Mouse (Mus musculus): ENCODE data around the gene Dnah6.
A peak's percentile ranks its signal among the peaks of the same experiment; 100 is the strongest.

Gene Dnah6

GRCm38 (mm10) chr6:73247452-73247851 is 26.0 kb upstream of the Dnah6 start:
- Histone ChIP-seq H3K27me3 (ENCODE audit: control insufficient read depth, insufficient read depth, low read length, poor library complexity, severe bottlenecking) (no peaks in the 10 kb centered on the region), H3K36me3 (ENCODE audit: control insufficient read depth, insufficient read depth, low read length, poor library complexity, severe bottlenecking) (no peaks in the 10 kb centered on the region)
- DNase-seq (ENCODE audit: low read depth, low spot score) = peak; percentile 80

GRCm38 (mm10) chr6:73246821-73247220 is 25.4 kb upstream of the Dnah6 start:
- Histone ChIP-seq H3K36me3 (ENCODE audit: control insufficient read depth, insufficient read depth, low read length, poor library complexity, severe bottlenecking) (no peaks in the 10 kb centered on the region), H3K27me3 (ENCODE audit: control insufficient read depth, insufficient read depth, low read length, poor library complexity, severe bottlenecking) (no peaks in the 10 kb centered on the region)
- no peak for DNase-seq (ENCODE audit: low read depth, low spot score)

- Histone ChIP-seq H3K27me3 (ENCODE audit: control insufficient read depth, insufficient read depth, low read length, poor library complexity, severe bottlenecking) (no peaks in the 10 kb centered on the region), H3K36me3 (ENCODE audit: control insufficient read depth, insufficient read depth, low read length, poor library complexity, severe bottlenecking) (no peaks in the 10 kb centered on the region)
- no peak for DNase-seq (ENCODE audit: low read depth, low spot score)
Observed at GRCm38 (mm10) chr6:73235650-73236049, 14.2 kb upstream of the Dnah6 start.

- Histone ChIP-seq H3K36me3 (ENCODE audit: control insufficient read depth, insufficient read depth, low read length, poor library complexity, severe bottlenecking) (no peaks in the 10 kb centered on the region), H3K27me3 (ENCODE audit: control insufficient read depth, insufficient read depth, low read length, poor library complexity, severe bottlenecking) (no peaks in the 10 kb centered on the region)
- DNase-seq (ENCODE audit: low read depth, low spot score) = no peak
Observed at GRCm38 (mm10) chr6:73234302-73234900, 12.9 kb upstream of the Dnah6 start.

GRCm38 (mm10) chr6:73233202-73233726 is 11.8 kb upstream of the Dnah6 start:
- peak; percentile 65 for DNase-seq (ENCODE audit: low read depth, low spot score)
- Histone ChIP-seq H3K27me3 (ENCODE audit: control insufficient read depth, insufficient read depth, low read length, poor library complexity, severe bottlenecking) (no peaks in the 10 kb centered on the region), H3K36me3 (ENCODE audit: control insufficient read depth, insufficient read depth, low read length, poor library complexity, severe bottlenecking) (no peaks in the 10 kb centered on the region)

- no peak for DNase-seq (ENCODE audit: low read depth, low spot score)
- H3K36me3 ChIP-seq (ENCODE audit: control insufficient read depth, insufficient read depth, low read length, poor library complexity, severe bottlenecking) = no peaks in the 10 kb centered on the region
- no peaks in the 10 kb centered on the region for H3K27me3 ChIP-seq (ENCODE audit: control insufficient read depth, insufficient read depth, low read length, poor library complexity, severe bottlenecking)
Observed at GRCm38 (mm10) chr6:73232152-73232584, 10.7 kb upstream of the Dnah6 start.

GRCm38 (mm10) chr6:73228881-73229280 is 7.4 kb upstream of the Dnah6 start:
- no peaks in the 10 kb centered on the region for H3K36me3 ChIP-seq (ENCODE audit: control insufficient read depth, insufficient read depth, low read length, poor library complexity, severe bottlenecking)
- H3K27me3 ChIP-seq (ENCODE audit: control insufficient read depth, insufficient read depth, low read length, poor library complexity, severe bottlenecking) = no peaks in the 10 kb centered on the region; the same call in 1 of the 2 replicates
- no peak for DNase-seq (ENCODE audit: low read depth, low spot score)

GRCm38 (mm10) chr6:73228408-73228807 is 7.0 kb upstream of the Dnah6 start:
- no peak for DNase-seq (ENCODE audit: low read depth, low spot score)
- no peaks in the 10 kb centered on the region; the same call in 1 of the 2 replicates for H3K27me3 ChIP-seq (ENCODE audit: control insufficient read depth, insufficient read depth, low read length, poor library complexity, severe bottlenecking)
- H3K36me3 ChIP-seq (ENCODE audit: control insufficient read depth, insufficient read depth, low read length, poor library complexity, severe bottlenecking) = no peaks in the 10 kb centered on the region

GRCm38 (mm10) chr6:73227376-73228158 is 6.1 kb upstream of the Dnah6 start:
- peak; percentile 83 for DNase-seq (ENCODE audit: low read depth, low spot score)
- Histone ChIP-seq H3K27me3 (ENCODE audit: control insufficient read depth, insufficient read depth, low read length, poor library complexity, severe bottlenecking) (no peaks in the 10 kb centered on the region; the same call in 1 of the 2 replicates), H3K36me3 (ENCODE audit: control insufficient read depth, insufficient read depth, low read length, poor library complexity, severe bottlenecking) (no peaks in the 10 kb centered on the region)

- H3K36me3 ChIP-seq (ENCODE audit: control insufficient read depth, insufficient read depth, low read length, poor library complexity, severe bottlenecking) = no peaks in the 10 kb centered on the region
- DNase-seq (ENCODE audit: low read depth, low spot score) = no peak
- H3K27me3 ChIP-seq (ENCODE audit: control insufficient read depth, insufficient read depth, low read length, poor library complexity, severe bottlenecking) = no peaks in the 10 kb centered on the region; the same call in 1 of the 2 replicates
Observed at GRCm38 (mm10) chr6:73222841-73223526, 1.5 kb upstream of the Dnah6 start.

- H3K36me3 ChIP-seq (ENCODE audit: control insufficient read depth, insufficient read depth, low read length, poor library complexity, severe bottlenecking) = no peaks in the 10 kb centered on the region
- H3K27me3 ChIP-seq (ENCODE audit: control insufficient read depth, insufficient read depth, low read length, poor library complexity, severe bottlenecking) = no peaks in the 10 kb centered on the region; the same call in 1 of the 2 replicates
- peak; percentile 50 for DNase-seq (ENCODE audit: low read depth, low spot score)
Observed at GRCm38 (mm10) chr6:73221958-73222735, 696 bp upstream of the Dnah6 start.

- no peaks in the 10 kb centered on the region for H3K36me3 ChIP-seq (ENCODE audit: control insufficient read depth, insufficient read depth, low read length, poor library complexity, severe bottlenecking)
Observed at GRCm38 (mm10) chr6:73211602-73212001, 9.8 kb downstream of the Dnah6 start.

GRCm38 (mm10) chr6:73211036-73211435 is 10.4 kb downstream of the Dnah6 start:
- H3K36me3 ChIP-seq (ENCODE audit: control insufficient read depth, insufficient read depth, low read length, poor library complexity, severe bottlenecking) = no peaks in the 10 kb centered on the region
- DNase-seq (ENCODE audit: low read depth, low spot score) = no peak
- no peaks in the 10 kb centered on the region for H3K27me3 ChIP-seq (ENCODE audit: control insufficient read depth, insufficient read depth, low read length, poor library complexity, severe bottlenecking)

More at GRCm38 (mm10) chr6:73211602-73212001, 9.8 kb downstream of the Dnah6 start:
- no peaks in the 10 kb centered on the region for H3K27me3 ChIP-seq (ENCODE audit: control insufficient read depth, insufficient read depth, low read length, poor library complexity, severe bottlenecking)
- no peak for DNase-seq (ENCODE audit: low read depth, low spot score)

- no peaks in the 10 kb centered on the region for H3K27me3 ChIP-seq (ENCODE audit: control insufficient read depth, insufficient read depth, low read length, poor library complexity, severe bottlenecking)
- no peaks in the 10 kb centered on the region for H3K36me3 ChIP-seq (ENCODE audit: control insufficient read depth, insufficient read depth, low read length, poor library complexity, severe bottlenecking)
- DNase-seq (ENCODE audit: low read depth, low spot score) = peak; percentile 83
Observed at GRCm38 (mm10) chr6:73210445-73210972, 10.9 kb downstream of the Dnah6 start.

Measured in splenic B cell, adult 2 months (primary cell).